Mouse (Mus musculus): ENCODE measurements around the gene Map4k4.

- TF ChIP-seq POLR2A (IDR thresholded peaks at IDR 0.05; ENCODE audit: borderline replicate concordance, low read depth, low read length) (no peak), CTCF (IDR thresholded peaks at IDR 0.05; ENCODE audit: low read depth, low read length) (no peak; the same call in 1 of the 2 replicates)
Observed at GRCm38 (mm10) chr1:39936934-39937333, 36.2 kb downstream of the Map4k4 start.
